10 mouse cellular contexts compared by ENCODE assay signal in genomic region chr6:115701302-115701701, GRCm38 (mm10). TPM values are rescaled to one million over a fixed set of nuclear protein-coding genes. Genes with fewer than 3 reads are reported as not detected.
DNase-seq lines count a peak whose midpoint lies in the region; ATAC-seq and TF ChIP-seq lines count a peak whose summit lies in the region.
"Had no signal": no experiment of that assay in that cellular context is flagged by ENCODE, and none has a peak within 500 bp of the region (broad histone marks: within the 10 kb centered on the region; RNA-seq: fewer than 3 reads in every experiment).

No protein-coding gene starts in this region.

- no peaks in the 10 kb centered on the region for H3K4me1 ChIP-seq in embryonic facial prominence, embryonic 11.5 days (ENCODE audit: control insufficient read depth, insufficient read depth, low read length)
- H3K4me1 ChIP-seq in embryonic facial prominence, embryonic 10.5 days = 0 out of 2 replicates have a peak, but pooled peaks cover 4% of the 10 kb centered on the region
- H3K4me1 ChIP-seq in lung, postnatal 0 days (ENCODE audit: insufficient read depth, low read depth, low read length) = no peaks in the 10 kb centered on the region

- H3K27ac ChIP-seq in embryonic facial prominence, embryonic 11.5 days (replicated peaks; ENCODE audit: low read depth, low read length) = no peak overlapping the region
- no peak overlapping the region for H3K27ac ChIP-seq in embryonic facial prominence, embryonic 10.5 days (replicated peaks)
- peak overlapping the region; percentile 65; the same call in 1 of the 2 replicates for H3K27ac ChIP-seq in lung, postnatal 0 days (ENCODE audit: low read length)
- H3K27ac ChIP-seq: heart, embryonic 13.5 days had no signal

- no peak overlapping the region for H3K9ac ChIP-seq in embryonic facial prominence, embryonic 11.5 days (replicated peaks; ENCODE audit: low read length)
- no peak overlapping the region for H3K9ac ChIP-seq in lung, postnatal 0 days (replicated peaks; ENCODE audit: low read depth)
- H3K9ac ChIP-seq: heart, embryonic 13.5 days had no signal

- peak; percentile 57 for TF ChIP-seq CTCF in lung, postnatal 0 days (IDR thresholded peaks at IDR 0.05)

- H3K9me3 ChIP-seq in embryonic facial prominence, embryonic 11.5 days (replicated peaks; ENCODE audit: control insufficient read depth, low read length) = no peaks in the 10 kb centered on the region
- H3K9me3 ChIP-seq in embryonic facial prominence, embryonic 10.5 days = no peaks in the 10 kb centered on the region
- no peaks in the 10 kb centered on the region for H3K9me3 ChIP-seq in lung, postnatal 0 days (ENCODE audit: low read length)
- H3K9me3 ChIP-seq: heart, embryonic 13.5 days had no signal

- ATAC-seq in embryonic facial prominence, embryonic 11.5 days (replicated peaks; ENCODE audit: insufficient number of reproducible peaks, low FRiP score, low TSS enrichment, low read depth) = no peak
- ATAC-seq in lung, postnatal 0 days = no peak

- H3K4me3 ChIP-seq in embryonic facial prominence, embryonic 11.5 days (ENCODE audit: low read depth, low read length) = no peak overlapping the region
- no peak overlapping the region for H3K4me3 ChIP-seq in embryonic facial prominence, embryonic 10.5 days
- H3K4me3 ChIP-seq in lung, postnatal 0 days (ENCODE audit: low read depth, low read length) = no peak overlapping the region
- H3K4me3 ChIP-seq: heart, embryonic 13.5 days had no signal

- DNase-seq in embryonic facial prominence, embryonic 11.5 days (ENCODE audit: low spot score) = peak; percentile 17
- DNase-seq in embryonic facial prominence, embryonic 10.5 days (ENCODE audit: low spot score) = no peak
- DNase-seq in lung, postnatal 0 days (ENCODE audit: low spot score) = peak; percentile 22
- no peak for DNase-seq in lung, postnatal 10 days
- DNase-seq in T-cell, adult 2 months (ENCODE audit: low spot score) = peak; percentile 9
- peak; percentile 39 for DNase-seq in splenic B cell, adult 2 months (ENCODE audit: low read depth, low spot score)
- no peak for DNase-seq in adrenal gland, postnatal 14 days
- DNase-seq in kidney, adult 9 months = no peak
- DNase-seq: kidney, postnatal 14 days had no signal

- no peaks in the 10 kb centered on the region for H3K27me3 ChIP-seq in embryonic facial prominence, embryonic 11.5 days (ENCODE audit: control insufficient read depth, insufficient read depth, low read length)
- H3K27me3 ChIP-seq in embryonic facial prominence, embryonic 10.5 days (replicated peaks; ENCODE audit: low read depth, poor library complexity, severe bottlenecking) = no peaks in the 10 kb centered on the region
- H3K27me3 ChIP-seq in lung, postnatal 0 days (replicated peaks; ENCODE audit: insufficient read depth, low read length) = no peaks in the 10 kb centered on the region
- no peaks in the 10 kb centered on the region for H3K27me3 ChIP-seq in splenic B cell, adult 2 months (ENCODE audit: control insufficient read depth, insufficient read depth, low read length, poor library complexity, severe bottlenecking)
- H3K27me3 ChIP-seq: heart, embryonic 13.5 days had no signal

- no peaks in the 10 kb centered on the region for H3K36me3 ChIP-seq in embryonic facial prominence, embryonic 11.5 days (replicated peaks; ENCODE audit: control insufficient read depth, insufficient read depth, low read depth, low read length)
- H3K36me3 ChIP-seq in embryonic facial prominence, embryonic 10.5 days (replicated peaks) = no peaks in the 10 kb centered on the region
- no peaks in the 10 kb centered on the region for H3K36me3 ChIP-seq in lung, postnatal 0 days (ENCODE audit: insufficient read depth, low read length)
- no peaks in the 10 kb centered on the region for H3K36me3 ChIP-seq in splenic B cell, adult 2 months (ENCODE audit: control insufficient read depth, insufficient read depth, low read length, poor library complexity, severe bottlenecking)
- H3K36me3 ChIP-seq: heart, embryonic 13.5 days had no signal

- no peak overlapping the region for H3K4me2 ChIP-seq in embryonic facial prominence, embryonic 11.5 days (ENCODE audit: low read depth, low read length)
- H3K4me2 ChIP-seq in lung, postnatal 0 days (replicated peaks; ENCODE audit: low read depth, low read length) = no peak overlapping the region
- H3K4me2 ChIP-seq: heart, embryonic 13.5 days had no signal

- no peak for TF ChIP-seq EP300 in lung, postnatal 0 days (IDR thresholded peaks at IDR 0.05)

- 49% methylated on average over 11 of the region's 11 CpGs for WGBS in embryonic facial prominence, embryonic 11.5 days
- WGBS in embryonic facial prominence, embryonic 10.5 days = 47% methylated on average over 11 of the region's 11 CpGs
- 54% methylated on average over 11 of the region's 11 CpGs for WGBS in lung, postnatal 0 days

RNA-seq across cellular contexts. Expression of gene Raf1, which starts 24.9 kb away (rescaled TPM):
- 124 and 131 TPM in 2 replicates for polyA plus RNA-seq in embryonic facial prominence, embryonic 11.5 days (2014; fragmentation: Nextera tagmentation; extraction: Ambion mirVana)
- 123 and 126 TPM in 2 replicates for polyA plus RNA-seq in embryonic facial prominence, embryonic 10.5 days (2016; fragmentation: Nextera tagmentation; extraction: Ambion mirVana)
- polyA plus RNA-seq in lung, postnatal 0 days (2015; fragmentation: Nextera tagmentation; extraction: Ambion mirVana) = 58.9 and 60.6 TPM in 2 replicates
- total RNA-seq in adrenal gland, postnatal 14 days (2021) = 97.4 and 101 TPM in 2 replicates

Comparison
In these comparisons a context has a peak if more than half of its experiments do, and no peak if none do; other contexts are left out.
1. DNase-seq: peak in embryonic facial prominence, embryonic 11.5 days (single experiment), lung, postnatal 0 days (single experiment), T-cell, adult 2 months (single experiment) and splenic B cell, adult 2 months (single experiment); none in embryonic facial prominence, embryonic 10.5 days (single experiment), lung, postnatal 10 days (single experiment), adrenal gland, postnatal 14 days (single experiment) and kidney, adult 9 months (single experiment).